In genomic region chr10:129778123-129778522, GRCm38 (mm10) we compare ENCODE assay signal across 28 mouse cellular contexts. TPM values are rescaled to one million over a fixed set of nuclear protein-coding genes. Genes with fewer than 3 reads are reported as not detected.
"Had no signal": no experiment of that assay in that cellular context is flagged by ENCODE, and none has a peak within 500 bp of the region (broad histone marks: within the 10 kb centered on the region; RNA-seq: fewer than 3 reads in every experiment).

No protein-coding gene starts in this region.

- H3K27me3 ChIP-seq: kidney, embryonic 15.5 days; limb, embryonic 12.5 days; liver, embryonic 12.5 days; liver, embryonic 15.5 days; lung, embryonic 15.5 days; megakaryocyte, embryonic 14.5 days; midbrain, embryonic 13.5 days had no signal

- H3K4me1 ChIP-seq: kidney, embryonic 15.5 days; limb, embryonic 12.5 days; liver, embryonic 12.5 days; liver, embryonic 15.5 days; lung, embryonic 15.5 days; megakaryocyte, embryonic 14.5 days; midbrain, embryonic 10.5 days; midbrain, embryonic 13.5 days had no signal

- H3K9me3 ChIP-seq: kidney, embryonic 15.5 days; limb, embryonic 12.5 days; liver, embryonic 12.5 days; liver, embryonic 15.5 days; lung, embryonic 15.5 days; megakaryocyte, embryonic 14.5 days; midbrain, embryonic 10.5 days; midbrain, embryonic 13.5 days had no signal

- H3K9ac ChIP-seq: kidney, embryonic 15.5 days; limb, embryonic 12.5 days; liver, embryonic 12.5 days; liver, embryonic 15.5 days; lung, embryonic 15.5 days; midbrain, embryonic 13.5 days had no signal

- H3K4me2 ChIP-seq: kidney, embryonic 15.5 days; limb, embryonic 12.5 days; liver, embryonic 12.5 days; liver, embryonic 15.5 days; lung, embryonic 15.5 days; midbrain, embryonic 13.5 days had no signal

- ATAC-seq: liver, embryonic 12.5 days; midbrain, embryonic 13.5 days; midbrain, embryonic 16.5 days had no signal

- H3K4me3 ChIP-seq: kidney, embryonic 15.5 days; limb, embryonic 12.5 days; liver, embryonic 12.5 days; liver, embryonic 15.5 days; lung, embryonic 15.5 days; megakaryocyte, embryonic 14.5 days; midbrain, embryonic 10.5 days; midbrain, embryonic 13.5 days had no signal

- H3K36me3 ChIP-seq: kidney, embryonic 15.5 days; limb, embryonic 12.5 days; liver, embryonic 12.5 days; liver, embryonic 15.5 days; lung, embryonic 15.5 days; midbrain, embryonic 10.5 days; midbrain, embryonic 13.5 days had no signal

- H3K27ac ChIP-seq: kidney, embryonic 15.5 days; limb, embryonic 12.5 days; liver, embryonic 12.5 days; liver, embryonic 15.5 days; lung, embryonic 15.5 days; midbrain, embryonic 10.5 days; midbrain, embryonic 13.5 days; stomach, postnatal 0 days had no signal

- DNase-seq: kidney, adult 8-10 months; kidney, postnatal 10 days; kidney, postnatal 36 days; liver; lung, adult 18-20 months; lung, postnatal 10 days; lung, postnatal 36 days; thymus, postnatal 25 days had no signal

RNA-seq across cellular contexts. Expression of gene Olfr809, which starts 3.7 kb away (rescaled TPM):
- total RNA-seq: layer of hippocampus, adult 8-10 months; layer of hippocampus, postnatal 14 days; left cerebral cortex, adult 18-20 months; left cerebral cortex, postnatal 10 days; left cerebral cortex, postnatal 36 days; monocyte, adult 5-6 weeks had no signal
- polyA plus RNA-seq: kidney, embryonic 15.5 days; limb, embryonic 12.5 days; liver, embryonic 12.5 days; liver, embryonic 15.5 days; lung, embryonic 15.5 days; midbrain, embryonic 10.5 days; midbrain, embryonic 13.5 days; midbrain, embryonic 16.5 days; neural tube, embryonic 11.5 days; neural tube, embryonic 14.5 days; stomach, embryonic 14.5 days; stomach, postnatal 0 days; thymus, postnatal 0 days had no signal

RNA-seq across cellular contexts. Expression of gene Olfr808, which starts 12.8 kb away (rescaled TPM):
- total RNA-seq: layer of hippocampus, adult 8-10 months; layer of hippocampus, postnatal 14 days; left cerebral cortex, adult 18-20 months; left cerebral cortex, postnatal 10 days; left cerebral cortex, postnatal 36 days; monocyte, adult 5-6 weeks had no signal
- polyA plus RNA-seq: kidney, embryonic 15.5 days; limb, embryonic 12.5 days; liver, embryonic 12.5 days; liver, embryonic 15.5 days; lung, embryonic 15.5 days; midbrain, embryonic 10.5 days; midbrain, embryonic 13.5 days; midbrain, embryonic 16.5 days; neural tube, embryonic 11.5 days; neural tube, embryonic 14.5 days; stomach, embryonic 14.5 days; stomach, postnatal 0 days; thymus, postnatal 0 days had no signal

RNA-seq across cellular contexts. Expression of gene Olfr810, which starts 16.6 kb away (rescaled TPM):
- total RNA-seq: layer of hippocampus, adult 8-10 months; layer of hippocampus, postnatal 14 days; left cerebral cortex, adult 18-20 months; left cerebral cortex, postnatal 10 days; left cerebral cortex, postnatal 36 days; monocyte, adult 5-6 weeks had no signal
- polyA plus RNA-seq: kidney, embryonic 15.5 days; limb, embryonic 12.5 days; liver, embryonic 12.5 days; liver, embryonic 15.5 days; lung, embryonic 15.5 days; midbrain, embryonic 10.5 days; midbrain, embryonic 13.5 days; midbrain, embryonic 16.5 days; neural tube, embryonic 11.5 days; neural tube, embryonic 14.5 days; stomach, embryonic 14.5 days; stomach, postnatal 0 days; thymus, postnatal 0 days had no signal

RNA-seq across cellular contexts. Expression of gene Olfr807, which starts 20.5 kb away (rescaled TPM):
- total RNA-seq: layer of hippocampus, adult 8-10 months; layer of hippocampus, postnatal 14 days; left cerebral cortex, adult 18-20 months; left cerebral cortex, postnatal 10 days; left cerebral cortex, postnatal 36 days; monocyte, adult 5-6 weeks had no signal
- polyA plus RNA-seq: kidney, embryonic 15.5 days; limb, embryonic 12.5 days; liver, embryonic 12.5 days; liver, embryonic 15.5 days; lung, embryonic 15.5 days; midbrain, embryonic 10.5 days; midbrain, embryonic 13.5 days; midbrain, embryonic 16.5 days; neural tube, embryonic 11.5 days; neural tube, embryonic 14.5 days; stomach, embryonic 14.5 days; stomach, postnatal 0 days; thymus, postnatal 0 days had no signal

RNA-seq across cellular contexts. Expression of gene Olfr811, which starts 26.1 kb away (rescaled TPM):
- total RNA-seq: layer of hippocampus, adult 8-10 months; layer of hippocampus, postnatal 14 days; left cerebral cortex, adult 18-20 months; left cerebral cortex, postnatal 10 days; left cerebral cortex, postnatal 36 days; monocyte, adult 5-6 weeks had no signal
- polyA plus RNA-seq: kidney, embryonic 15.5 days; limb, embryonic 12.5 days; liver, embryonic 12.5 days; liver, embryonic 15.5 days; lung, embryonic 15.5 days; midbrain, embryonic 10.5 days; midbrain, embryonic 13.5 days; midbrain, embryonic 16.5 days; neural tube, embryonic 11.5 days; neural tube, embryonic 14.5 days; stomach, embryonic 14.5 days; stomach, postnatal 0 days; thymus, postnatal 0 days had no signal
